In genomic region chr10:117541487-117541886, GRCm38 (mm10) we compare ENCODE assay signal across 27 mouse cellular contexts.
"Had no signal": no experiment of that assay in that cellular context is flagged by ENCODE, and none has a peak within 500 bp of the region (broad histone marks: within the 10 kb centered on the region; RNA-seq: fewer than 3 reads in every experiment).

No protein-coding gene starts in this region.

- H3K9me3 ChIP-seq: embryonic facial prominence, embryonic 10.5 days; embryonic facial prominence, embryonic 12.5 days; embryonic facial prominence, embryonic 13.5 days; embryonic facial prominence, embryonic 15.5 days; forebrain, embryonic 10.5 days; forebrain, embryonic 12.5 days; forebrain, embryonic 13.5 days; forebrain, embryonic 15.5 days had no signal

- H3K4me3 ChIP-seq: embryonic facial prominence, embryonic 10.5 days; embryonic facial prominence, embryonic 12.5 days; embryonic facial prominence, embryonic 13.5 days; embryonic facial prominence, embryonic 15.5 days; erythroblast, embryonic 14.5 days; forebrain, embryonic 10.5 days; forebrain, embryonic 12.5 days; forebrain, embryonic 13.5 days; forebrain, embryonic 15.5 days; gastrocnemius, adult 2 months; heart, adult 2 months had no signal

- DNase-seq: cerebellum, adult 18-20 months; cerebellum, adult 2 months; cerebellum, adult 8-10 months; cerebellum, adult 9-10 months; cerebellum, adult 9-11 months; cerebellum, postnatal 10 days; cerebellum, postnatal 14 days; cerebellum, postnatal 25 days; cerebellum, postnatal 36 days; embryo, embryonic 11 days; gastrocnemius, adult 2 months; gastrocnemius, postnatal 10 days; gastrocnemius, postnatal 14 days; gastrocnemius, postnatal 25 days; gastrocnemius, postnatal 36 days; heart, adult 11 months; heart, adult 2 months had no signal

- ATAC-seq: forebrain, embryonic 13.5 days; forebrain, embryonic 14.5 days; forebrain, embryonic 15.5 days had no signal

- H3K27me3 ChIP-seq: embryonic facial prominence, embryonic 12.5 days; embryonic facial prominence, embryonic 13.5 days; embryonic facial prominence, embryonic 15.5 days; forebrain, embryonic 12.5 days; forebrain, embryonic 13.5 days; forebrain, embryonic 15.5 days had no signal

- H3K36me3 ChIP-seq: embryonic facial prominence, embryonic 10.5 days; embryonic facial prominence, embryonic 12.5 days; embryonic facial prominence, embryonic 13.5 days; embryonic facial prominence, embryonic 15.5 days; forebrain, embryonic 10.5 days; forebrain, embryonic 12.5 days; forebrain, embryonic 15.5 days had no signal

- H3K9ac ChIP-seq: embryonic facial prominence, embryonic 12.5 days; embryonic facial prominence, embryonic 13.5 days; embryonic facial prominence, embryonic 15.5 days; forebrain, embryonic 12.5 days; forebrain, embryonic 13.5 days; forebrain, embryonic 15.5 days had no signal

- H3K27ac ChIP-seq: embryonic facial prominence, embryonic 10.5 days; embryonic facial prominence, embryonic 12.5 days; embryonic facial prominence, embryonic 13.5 days; embryonic facial prominence, embryonic 15.5 days; forebrain, embryonic 10.5 days; forebrain, embryonic 12.5 days; forebrain, embryonic 13.5 days; forebrain, embryonic 15.5 days; gastrocnemius, adult 2 months; heart, adult 2 months had no signal

- H3K4me2 ChIP-seq: embryonic facial prominence, embryonic 12.5 days; embryonic facial prominence, embryonic 13.5 days; embryonic facial prominence, embryonic 15.5 days; forebrain, embryonic 12.5 days; forebrain, embryonic 13.5 days; forebrain, embryonic 15.5 days had no signal

- H3K4me1 ChIP-seq: embryonic facial prominence, embryonic 12.5 days; forebrain, embryonic 13.5 days; forebrain, embryonic 15.5 days had no signal
